Mouse (Mus musculus) forebrain, embryonic 13.5 days (tissue): ENCODE measurements at regions not wholly inside any gene's neighbourhood (a gene's known extent, or its start where the extent isn't known, plus 50 kb on each side); places are given as distances from the start of the nearest gene placed in this dataset.

Experiments used
- ATAC-seq: fragments of 200-750 bp; cut with Nextera tagmentation; 2 replicates; pipeline ENCODE4 v1.8.0; 2017
- H3K27ac ChIP-seq: fragments of 300-500 bp; sonication (generic); 2 replicates; pipeline ENCODE4 v1.5.1; 2015; ENCODE audit warnings: inconsistent platforms, mild to moderate bottlenecking, moderate library complexity
- H3K27me3 ChIP-seq: fragments of 300-500 bp; sonication (generic); 2 replicates; pipeline ENCODE4 v1.6.1; 2015; ENCODE audit warnings: mild to moderate bottlenecking, inconsistent platforms
- H3K36me3 ChIP-seq: fragments of 300-500 bp; sonication (generic); 2 replicates; pipeline ENCODE4 v1.6.1; 2015; ENCODE audit warnings: mild to moderate bottlenecking, inconsistent platforms; ENCODE audit not compliant: poor library complexity, severe bottlenecking
- H3K4me1 ChIP-seq: fragments of 300-500 bp; sonication (generic); 2 replicates; pipeline ENCODE4 v1.6.1; 2015; ENCODE audit warnings: inconsistent platforms
- H3K4me2 ChIP-seq: fragments of 300-500 bp; sonication (generic); 2 replicates; pipeline ENCODE4 v1.6.1; 2015; ENCODE audit warnings: inconsistent platforms, mild to moderate bottlenecking, moderate library complexity
- H3K4me3 ChIP-seq: fragments of 300-500 bp; sonication (generic); 2 replicates; pipeline ENCODE4 v1.5.1; 2015; ENCODE audit warnings: mild to moderate bottlenecking, inconsistent platforms
- H3K9ac ChIP-seq: fragments of 300-500 bp; sonication (generic); 2 replicates; pipeline ENCODE4 v1.6.1; 2015; ENCODE audit warnings: mild to moderate bottlenecking, inconsistent platforms
- H3K9me3 ChIP-seq: fragments of 300-500 bp; sonication (generic); replicated peaks from 2 replicates; pipeline ENCODE4 v1.6.1; 2016; ENCODE audit warnings: inconsistent platforms
- WGBS: fragments of 180-500 bp; shearing (Covaris S2); methylation state at CpG from one replicate; pipeline ENCODE4 v1.1.7; 2015; 5-methylcytosine and 5-hydroxymethylcytosine counted together

- 15% methylated on average over 5 of the region's 5 CpGs for WGBS
- no peak overlapping the region for H3K4me3 ChIP-seq
Observed at GRCm38 (mm10) chr10:110534387-110534786, 78.4 kb upstream of the Nav3 start.

GRCm38 (mm10) chr10:110542712-110543111 lies 86.7 kb upstream of the Nav3 start:
- H3K4me3 ChIP-seq: no peak overlapping the region
- WGBS: 10% methylated on average over 6 of the region's 6 CpGs
- no peak overlapping the region for H3K9ac ChIP-seq
- peaks cover 8% of the 10 kb centered on the region; the same call in 1 of the 2 replicates for H3K4me1 ChIP-seq
- no peak overlapping the region for H3K27ac ChIP-seq
- H3K27me3 ChIP-seq: no peaks in the 10 kb centered on the region
- no peaks in the 10 kb centered on the region for H3K9me3 ChIP-seq
- H3K4me2 ChIP-seq: no peak overlapping the region
- ATAC-seq: no peak; the same call in 1 of the 2 replicates
- H3K36me3 ChIP-seq: no peaks in the 10 kb centered on the region

More at GRCm38 (mm10) chr10:110534387-110534786, 78.4 kb upstream of the Nav3 start:
- Histone ChIP-seq H3K36me3 (no peaks in the 10 kb centered on the region), H3K9me3 (no peaks in the 10 kb centered on the region), H3K4me1 (peaks cover 15% of the 10 kb centered on the region), H3K4me2 (peak overlapping the region; percentile 22), H3K27ac (no peak overlapping the region), H3K9ac (no peak overlapping the region), H3K27me3 (no peaks in the 10 kb centered on the region)
- peak; percentile 65; the same call in 1 of the 2 replicates for ATAC-seq

GRCm38 (mm10) chr10:110548391-110548790 lies 92.4 kb upstream of the Nav3 start:
- no peak for ATAC-seq
- no peak overlapping the region for H3K27ac ChIP-seq
- H3K4me3 ChIP-seq: no peak overlapping the region
- no peaks in the 10 kb centered on the region for H3K27me3 ChIP-seq
- H3K4me2 ChIP-seq: no peak overlapping the region
- H3K9ac ChIP-seq: no peak overlapping the region
- WGBS: 75% methylated on average over 2 of the region's 2 CpGs
- H3K9me3 ChIP-seq: no peaks in the 10 kb centered on the region
- no peaks in the 10 kb centered on the region for H3K36me3 ChIP-seq
- no peaks in the 10 kb centered on the region for H3K4me1 ChIP-seq

- 93% methylated on average over 6 of the region's 6 CpGs for WGBS
- Histone ChIP-seq H3K9me3 (no peaks in the 10 kb centered on the region), H3K4me3 (no peak overlapping the region), H3K27ac (no peak overlapping the region), H3K36me3 (no peaks in the 10 kb centered on the region), H3K4me1 (peaks cover 3% of the 10 kb centered on the region; the same call in 1 of the 2 replicates), H3K9ac (no peak overlapping the region), H3K4me2 (no peak overlapping the region), H3K27me3 (no peaks in the 10 kb centered on the region)
- ATAC-seq: no peak
Observed at GRCm38 (mm10) chr10:110553954-110554353, 98.0 kb upstream of the Nav3 start.

GRCm38 (mm10) chr10:110556326-110556883 lies 100.4 kb upstream of the Nav3 start:
- Histone ChIP-seq H3K27ac (no peak overlapping the region), H3K4me2 (no peak overlapping the region), H3K9ac (no peak overlapping the region), H3K27me3 (no peaks in the 10 kb centered on the region), H3K4me3 (no peak overlapping the region), H3K36me3 (no peaks in the 10 kb centered on the region), H3K9me3 (no peaks in the 10 kb centered on the region), H3K4me1 (peaks cover 3% of the 10 kb centered on the region; the same call in 1 of the 2 replicates)
- WGBS: 51% methylated on average over 1 of the region's 1 CpGs
- peak; percentile 76 for ATAC-seq

- Histone ChIP-seq H3K4me3 (no peak overlapping the region), H3K9ac (no peak overlapping the region), H3K27me3 (no peaks in the 10 kb centered on the region), H3K4me1 (no peaks in the 10 kb centered on the region; the same call in 1 of the 2 replicates), H3K9me3 (no peaks in the 10 kb centered on the region), H3K36me3 (no peaks in the 10 kb centered on the region), H3K27ac (no peak overlapping the region), H3K4me2 (no peak overlapping the region)
- 91% methylated on average over 5 of the region's 5 CpGs for WGBS
- no peak for ATAC-seq
Observed at GRCm38 (mm10) chr10:110563057-110563456, 107.1 kb upstream of the Nav3 start.

GRCm38 (mm10) chr10:110563571-110563970 lies 107.6 kb upstream of the Nav3 start:
- 81% methylated on average over 1 of the region's 1 CpGs for WGBS
- Histone ChIP-seq H3K4me1 (no peaks in the 10 kb centered on the region; the same call in 1 of the 2 replicates), H3K27ac (no peak overlapping the region), H3K27me3 (no peaks in the 10 kb centered on the region), H3K4me2 (no peak overlapping the region), H3K9ac (no peak overlapping the region), H3K4me3 (no peak overlapping the region), H3K36me3 (no peaks in the 10 kb centered on the region), H3K9me3 (no peaks in the 10 kb centered on the region)
- ATAC-seq: no peak

GRCm38 (mm10) chr10:110566260-110567050 lies 110.5 kb upstream of the Nav3 start:
- Histone ChIP-seq H3K4me3 (no peak overlapping the region), H3K4me2 (no peak overlapping the region), H3K9me3 (no peaks in the 10 kb centered on the region), H3K27me3 (no peaks in the 10 kb centered on the region), H3K36me3 (no peaks in the 10 kb centered on the region), H3K9ac (no peak overlapping the region), H3K4me1 (no peaks in the 10 kb centered on the region; the same call in 1 of the 2 replicates), H3K27ac (no peak overlapping the region)
- 73% methylated on average over 12 of the region's 12 CpGs for whole genome bisulfite sequencing
- peak; percentile 45 for ATAC-seq

- H3K27me3 ChIP-seq: no peaks in the 10 kb centered on the region
- H3K36me3 ChIP-seq: no peaks in the 10 kb centered on the region
- H3K4me2 ChIP-seq: no peak overlapping the region
- H3K4me3 ChIP-seq: no peak overlapping the region
- H3K9ac ChIP-seq: no peak overlapping the region
- 92% methylated on average over 5 of the region's 5 CpGs for WGBS
- no peak for ATAC-seq
- no peaks in the 10 kb centered on the region; the same call in 1 of the 2 replicates for H3K4me1 ChIP-seq
- no peak overlapping the region for H3K27ac ChIP-seq
- H3K9me3 ChIP-seq: no peaks in the 10 kb centered on the region
Observed at GRCm38 (mm10) chr10:110570465-110570864, 114.5 kb upstream of the Nav3 start.

GRCm38 (mm10) chr10:110571179-110571578 lies 115.2 kb upstream of the Nav3 start:
- H3K27me3 ChIP-seq: no peaks in the 10 kb centered on the region
- H3K4me1 ChIP-seq: no peaks in the 10 kb centered on the region; the same call in 1 of the 2 replicates
- ATAC-seq: no peak
- H3K27ac ChIP-seq: no peak overlapping the region
- no peak overlapping the region for H3K4me2 ChIP-seq
- H3K9me3 ChIP-seq: no peaks in the 10 kb centered on the region
- no peak overlapping the region for H3K9ac ChIP-seq
- no peaks in the 10 kb centered on the region for H3K36me3 ChIP-seq
- WGBS: 77% methylated on average over 4 of the region's 4 CpGs
- H3K4me3 ChIP-seq: no peak overlapping the region

- Histone ChIP-seq H3K9me3 (no peaks in the 10 kb centered on the region), H3K4me3 (no peak overlapping the region), H3K27ac (no peak overlapping the region), H3K9ac (no peak overlapping the region), H3K36me3 (no peaks in the 10 kb centered on the region), H3K4me1 (no peaks in the 10 kb centered on the region), H3K4me2 (no peak overlapping the region), H3K27me3 (no peaks in the 10 kb centered on the region)
- WGBS: 77% methylated on average over 7 of the region's 7 CpGs
- no peak for ATAC-seq
Observed at GRCm38 (mm10) chr10:110573530-110573929, 117.5 kb upstream of the Nav3 start.

- no peaks in the 10 kb centered on the region for H3K27me3 ChIP-seq
- 91% methylated on average over 8 of the region's 8 CpGs for WGBS
- H3K36me3 ChIP-seq: no peaks in the 10 kb centered on the region
- no peak overlapping the region for H3K4me2 ChIP-seq
- ATAC-seq: no peak
- no peak overlapping the region for H3K9ac ChIP-seq
- no peak overlapping the region for H3K27ac ChIP-seq
- H3K9me3 ChIP-seq: no peaks in the 10 kb centered on the region
- H3K4me3 ChIP-seq: no peak overlapping the region
- H3K4me1 ChIP-seq: no peaks in the 10 kb centered on the region
Observed at GRCm38 (mm10) chr10:110586029-110586428, 130.0 kb upstream of the Nav3 start.
